Mouse (Mus musculus): ENCODE results near the gene Usp12. TPM values are rescaled to one million over a fixed set of nuclear protein-coding genes. Genes with fewer than 3 reads are reported as not detected.

Gene Usp12
- 11.1 and 12.8 TPM in 2 replicates for polyA plus RNA-seq (2014; fragmentation: Nextera tagmentation; extraction: Ambion mirVana)

GRCm38 (mm10) chr5:146794853-146795252, at the start of gene Usp12:
Gene Usp12 (minus strand): TSS chr5:146795006.
- Histone ChIP-seq H3K4me3 (ENCODE audit: low read depth, low read length) (peak within 1 kb of the TSS; percentile 93), H3K27ac (ENCODE audit: low read depth, low read length) (peak within 1 kb of the TSS; percentile 91), H3K4me1 (replicated peaks; ENCODE audit: control insufficient read depth, insufficient read depth, low read length) (peaks cover 33% of the 10 kb centered on the region), H3K4me2 (peak within 1 kb of the TSS; percentile 90), H3K9ac (ENCODE audit: low read depth, low read length) (peak within 1 kb of the TSS; percentile 92), H3K36me3 (ENCODE audit: control insufficient read depth, insufficient read depth, low read length) (no peaks in the 10 kb centered on the region), H3K27me3 (replicated peaks; ENCODE audit: control insufficient read depth, insufficient read depth, low read length) (no peaks in the 10 kb centered on the region), H3K9me3 (ENCODE audit: control insufficient read depth, low read length) (no peaks in the 10 kb centered on the region)
- under 1% methylated on average over 41 of the region's 51 CpGs for WGBS
- DNase-seq (ENCODE audit: low spot score), result peak; percentile 100
- ATAC-seq (replicated peaks; ENCODE audit: low FRiP score), result peak; percentile 99

- H3K4me1 ChIP-seq (replicated peaks; ENCODE audit: control insufficient read depth, insufficient read depth, low read length), result peaks cover 3% of the 10 kb centered on the region; the same call in 1 of the 2 replicates
- peak overlapping the region; percentile 65 for H3K4me3 ChIP-seq (ENCODE audit: low read depth, low read length)
- peak overlapping the region; percentile 98 for H3K4me2 ChIP-seq
- no peaks in the 10 kb centered on the region for H3K9me3 ChIP-seq (ENCODE audit: control insufficient read depth, low read length)
- DNase-seq (ENCODE audit: low spot score) (no peak), ATAC-seq (replicated peaks; ENCODE audit: low FRiP score) (peak; percentile 21; the same call in 1 of the 2 replicates)
- H3K9ac ChIP-seq (ENCODE audit: low read depth, low read length), result no peak overlapping the region
- H3K36me3 ChIP-seq (ENCODE audit: control insufficient read depth, insufficient read depth, low read length), result no peaks in the 10 kb centered on the region; the same call in 1 of the 2 replicates
- H3K27ac ChIP-seq (ENCODE audit: low read depth, low read length), result no peak overlapping the region
- peaks cover 14% of the 10 kb centered on the region for H3K27me3 ChIP-seq (replicated peaks; ENCODE audit: control insufficient read depth, insufficient read depth, low read length)
- 18% methylated on average over 6 of the region's 6 CpGs for WGBS
These were observed 49.6 kb upstream of the Usp12 start for GRCm38 (mm10) chr5:146844301-146844941.

- H3K9me3 ChIP-seq (ENCODE audit: control insufficient read depth, low read length), result no peaks in the 10 kb centered on the region
- no peak overlapping the region for H3K27ac ChIP-seq (ENCODE audit: low read depth, low read length)
- H3K4me2 ChIP-seq, result no peak overlapping the region
- H3K27me3 ChIP-seq (replicated peaks; ENCODE audit: control insufficient read depth, insufficient read depth, low read length), result peaks cover 14% of the 10 kb centered on the region
- no peak overlapping the region for H3K9ac ChIP-seq (ENCODE audit: low read depth, low read length)
- DNase-seq (ENCODE audit: low spot score) (no peak), ATAC-seq (replicated peaks; ENCODE audit: low FRiP score) (no peak)
- H3K4me3 ChIP-seq (ENCODE audit: low read depth, low read length), result no peak overlapping the region
- WGBS, result 89% methylated on average over 4 of the region's 4 CpGs
- peaks cover 3% of the 10 kb centered on the region; the same call in 1 of the 2 replicates for H3K4me1 ChIP-seq (replicated peaks; ENCODE audit: control insufficient read depth, insufficient read depth, low read length)
- peaks cover 13% of the 10 kb centered on the region for H3K36me3 ChIP-seq (ENCODE audit: control insufficient read depth, insufficient read depth, low read length)
These were observed 47.2 kb upstream of the Usp12 start for GRCm38 (mm10) chr5:146841996-146842395.

GRCm38 (mm10) chr5:146841301-146841700, 46.5 kb upstream of the Usp12 start:
- no peak overlapping the region for H3K4me2 ChIP-seq
- no peak overlapping the region for H3K27ac ChIP-seq (ENCODE audit: low read depth, low read length)
- DNase-seq (ENCODE audit: low spot score) (no peak), ATAC-seq (replicated peaks; ENCODE audit: low FRiP score) (no peak)
- 80% methylated on average over 5 of the region's 5 CpGs for WGBS
- H3K27me3 ChIP-seq (replicated peaks; ENCODE audit: control insufficient read depth, insufficient read depth, low read length), result peaks cover 14% of the 10 kb centered on the region
- H3K4me3 ChIP-seq (ENCODE audit: low read depth, low read length), result no peak overlapping the region
- H3K9me3 ChIP-seq (ENCODE audit: control insufficient read depth, low read length), result no peaks in the 10 kb centered on the region
- peaks cover 19% of the 10 kb centered on the region for H3K36me3 ChIP-seq (ENCODE audit: control insufficient read depth, insufficient read depth, low read length)
- peaks cover 3% of the 10 kb centered on the region; the same call in 1 of the 2 replicates for H3K4me1 ChIP-seq (replicated peaks; ENCODE audit: control insufficient read depth, insufficient read depth, low read length)
- no peak overlapping the region for H3K9ac ChIP-seq (ENCODE audit: low read depth, low read length)

- 60% methylated on average over 4 of the region's 4 CpGs for WGBS
- Histone ChIP-seq H3K27ac (ENCODE audit: low read depth, low read length) (no peak overlapping the region), H3K9ac (ENCODE audit: low read depth, low read length) (no peak overlapping the region), H3K4me1 (replicated peaks; ENCODE audit: control insufficient read depth, insufficient read depth, low read length) (no peaks in the 10 kb centered on the region; the same call in 1 of the 2 replicates), H3K27me3 (replicated peaks; ENCODE audit: control insufficient read depth, insufficient read depth, low read length) (peaks cover 6% of the 10 kb centered on the region), H3K9me3 (ENCODE audit: control insufficient read depth, low read length) (no peaks in the 10 kb centered on the region), H3K4me2 (no peak overlapping the region), H3K4me3 (ENCODE audit: low read depth, low read length) (no peak overlapping the region), H3K36me3 (ENCODE audit: control insufficient read depth, insufficient read depth, low read length) (peaks cover 25% of the 10 kb centered on the region)
- no peak for DNase-seq (ENCODE audit: low spot score)
- no peak for ATAC-seq (replicated peaks; ENCODE audit: low FRiP score)
These were observed 45.6 kb upstream of the Usp12 start for GRCm38 (mm10) chr5:146840422-146840821.

- Histone ChIP-seq H3K36me3 (ENCODE audit: control insufficient read depth, insufficient read depth, low read length) (peaks cover 32% of the 10 kb centered on the region), H3K4me3 (ENCODE audit: low read depth, low read length) (no peak overlapping the region), H3K4me1 (replicated peaks; ENCODE audit: control insufficient read depth, insufficient read depth, low read length) (peaks cover 1% of the 10 kb centered on the region; the same call in 1 of the 2 replicates), H3K9ac (ENCODE audit: low read depth, low read length) (no peak overlapping the region), H3K27me3 (replicated peaks; ENCODE audit: control insufficient read depth, insufficient read depth, low read length) (peaks cover under 1% of the 10 kb centered on the region; the same call in 1 of the 2 replicates), H3K4me2 (no peak overlapping the region), H3K27ac (ENCODE audit: low read depth, low read length) (no peak overlapping the region), H3K9me3 (ENCODE audit: control insufficient read depth, low read length) (no peaks in the 10 kb centered on the region)
- DNase-seq (ENCODE audit: low spot score) (no peak), ATAC-seq (replicated peaks; ENCODE audit: low FRiP score) (no peak)
- 46% methylated on average over 5 of the region's 5 CpGs for WGBS
These were observed 45.0 kb upstream of the Usp12 start for GRCm38 (mm10) chr5:146839760-146840159.

GRCm38 (mm10) chr5:146838836-146839648, 44.2 kb upstream of the Usp12 start:
- Histone ChIP-seq H3K27ac (ENCODE audit: low read depth, low read length) (no peak overlapping the region), H3K36me3 (ENCODE audit: control insufficient read depth, insufficient read depth, low read length) (peaks cover 39% of the 10 kb centered on the region)
- ATAC-seq (replicated peaks; ENCODE audit: low FRiP score), result peak; percentile 19; the same call in 1 of the 2 replicates

GRCm38 (mm10) chr5:146837967-146838720, 43.3 kb upstream of the Usp12 start:
- no peaks in the 10 kb centered on the region for H3K9me3 ChIP-seq (ENCODE audit: control insufficient read depth, low read length)
- H3K4me1 ChIP-seq (replicated peaks; ENCODE audit: control insufficient read depth, insufficient read depth, low read length), result peaks cover 8% of the 10 kb centered on the region; the same call in 1 of the 2 replicates
- no peaks in the 10 kb centered on the region for H3K27me3 ChIP-seq (replicated peaks; ENCODE audit: control insufficient read depth, insufficient read depth, low read length)
- DNase-seq (ENCODE audit: low spot score), result no peak
- H3K36me3 ChIP-seq (ENCODE audit: control insufficient read depth, insufficient read depth, low read length), result peaks cover 39% of the 10 kb centered on the region
- 64% methylated on average over 7 of the region's 7 CpGs for WGBS
- no peak overlapping the region for H3K27ac ChIP-seq (ENCODE audit: low read depth, low read length)
- H3K4me3 ChIP-seq (ENCODE audit: low read depth, low read length), result no peak overlapping the region
- no peak overlapping the region for H3K9ac ChIP-seq (ENCODE audit: low read depth, low read length)
- no peak overlapping the region for H3K4me2 ChIP-seq
- no peak for ATAC-seq (replicated peaks; ENCODE audit: low FRiP score)

More at GRCm38 (mm10) chr5:146838836-146839648, 44.2 kb upstream of the Usp12 start:
- Histone ChIP-seq H3K27me3 (replicated peaks; ENCODE audit: control insufficient read depth, insufficient read depth, low read length) (no peaks in the 10 kb centered on the region), H3K4me1 (replicated peaks; ENCODE audit: control insufficient read depth, insufficient read depth, low read length) (peaks cover 8% of the 10 kb centered on the region; the same call in 1 of the 2 replicates), H3K4me3 (ENCODE audit: low read depth, low read length) (no peak overlapping the region), H3K9ac (ENCODE audit: low read depth, low read length) (no peak overlapping the region), H3K9me3 (ENCODE audit: control insufficient read depth, low read length) (no peaks in the 10 kb centered on the region), H3K4me2 (no peak overlapping the region)
- 47% methylated on average over 12 of the region's 12 CpGs for WGBS
- no peak for DNase-seq (ENCODE audit: low spot score)
